Mouse (Mus musculus): Measurements from ENCODE around the gene Inhbb.
A peak's percentile ranks its signal among the peaks of the same experiment; 100 is the strongest.

DNA sequence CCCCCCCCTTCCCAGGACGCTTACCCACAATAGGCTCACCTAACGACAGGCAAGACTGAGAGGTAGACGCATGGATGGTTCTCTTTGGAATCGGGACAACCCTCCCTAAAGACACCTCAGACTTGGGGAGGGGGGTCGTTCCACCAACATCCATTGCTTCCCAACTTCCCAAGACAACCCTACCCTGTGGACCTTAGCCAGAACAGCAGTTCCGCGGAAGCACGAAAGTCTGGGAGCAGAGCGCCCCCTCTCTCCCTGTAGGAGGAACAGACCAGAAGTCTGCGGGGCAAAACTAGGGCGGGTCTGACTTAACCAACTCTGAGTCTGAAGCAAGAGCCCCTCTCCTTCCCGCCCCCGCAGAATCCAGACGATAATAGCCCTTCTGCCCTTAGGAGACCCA lies 1.5 kb upstream of the Inhbb start:
- TF ChIP-seq USF1 (IDR thresholded peaks at IDR 0.05; ENCODE audit: low read depth) = no peak
- TF ChIP-seq CTCF (IDR thresholded peaks at IDR 0.05; ENCODE audit: control insufficient read depth, insufficient read depth, insufficient read length) = peak; percentile 32
- TF ChIP-seq MAX (IDR thresholded peaks at IDR 0.05) = no peak
- no peak for TF ChIP-seq MYOG (IDR thresholded peaks at IDR 0.05; ENCODE audit: control insufficient read depth, extremely low read depth, insufficient read length)
- TF ChIP-seq MYOD1 (IDR thresholded peaks at IDR 0.05; ENCODE audit: control insufficient read depth, insufficient read length, low read depth) = no peak
- TF ChIP-seq FOSL1 (IDR thresholded peaks at IDR 0.05; ENCODE audit: insufficient read depth, low read length, poor library complexity, severe bottlenecking) = no peak

Data from C2C12 (cell line).